Mouse (Mus musculus) induced T-regulatory cell, adult 2 months (primary cell): ENCODE measurements around the gene Pde8b.
"Not testable (repeated sequence)": the region's sequence is repeated elsewhere in the genome, so short reads cannot be mapped to it uniquely, and the experiment has no call there.

Experiments
- DNase-seq: peaks from one replicate; pipeline ENCODE4 v3.0.0-alpha.2; 2012; ENCODE audit warnings: low read depth

The Pde8b gene

GRCm38 (mm10) chr13:95221882-95222568 is 28.1 kb downstream of the Pde8b start:
- no peak for DNase-seq

- DNase-seq, result not testable (repeated sequence)
Observed at GRCm38 (mm10) chr13:95215661-95216170, 34.4 kb downstream of the Pde8b start.

GRCm38 (mm10) chr13:95212320-95212719 is 37.8 kb downstream of the Pde8b start:
- DNase-seq, result no peak

- not testable (repeated sequence) for DNase-seq
Observed at GRCm38 (mm10) chr13:95207301-95207700, 42.8 kb downstream of the Pde8b start.

- DNase-seq, result no peak
Observed at GRCm38 (mm10) chr13:95202151-95202758, 47.9 kb downstream of the Pde8b start.

GRCm38 (mm10) chr13:95200817-95201216 is 49.3 kb downstream of the Pde8b start:
- no peak for DNase-seq

- DNase-seq, result no peak
Observed at GRCm38 (mm10) chr13:95200036-95200435, 50.1 kb downstream of the Pde8b start.

- DNase-seq, result no peak
Observed at GRCm38 (mm10) chr13:95196106-95196705, 53.9 kb downstream of the Pde8b start.

- DNase-seq, result no peak
Observed at GRCm38 (mm10) chr13:95191951-95192350, 58.2 kb downstream of the Pde8b start.

GRCm38 (mm10) chr13:95189111-95189510 is 61.0 kb downstream of the Pde8b start:
- no peak for DNase-seq

- DNase-seq, result no peak
Observed at GRCm38 (mm10) chr13:95187153-95187665, 62.9 kb downstream of the Pde8b start.

- no peak for DNase-seq
Observed at GRCm38 (mm10) chr13:95186741-95187035, 63.4 kb downstream of the Pde8b start.

- DNase-seq, result no peak
Observed at GRCm38 (mm10) chr13:95185891-95186740, 64.0 kb downstream of the Pde8b start.

- DNase-seq, result no peak
Observed at GRCm38 (mm10) chr13:95183686-95184085, 66.5 kb downstream of the Pde8b start.

GRCm38 (mm10) chr13:95180208-95180607 is 69.9 kb downstream of the Pde8b start:
- no peak for DNase-seq

GRCm38 (mm10) chr13:95177326-95177725 is 72.8 kb downstream of the Pde8b start:
- no peak for DNase-seq

- DNase-seq, result no peak
Observed at GRCm38 (mm10) chr13:95176399-95176798, 73.7 kb downstream of the Pde8b start.

GRCm38 (mm10) chr13:95174253-95174652 is 75.9 kb downstream of the Pde8b start:
- no peak for DNase-seq

- no peak for DNase-seq
Observed at GRCm38 (mm10) chr13:95172346-95172745, 77.8 kb downstream of the Pde8b start.

GRCm38 (mm10) chr13:95160211-95160610 is 89.9 kb downstream of the Pde8b start:
- no peak for DNase-seq

GRCm38 (mm10) chr13:95158986-95159385 is 91.2 kb downstream of the Pde8b start:
- DNase-seq, result no peak

GRCm38 (mm10) chr13:95144746-95145145 is 105.4 kb downstream of the Pde8b start:
- DNase-seq, result no peak
